Mouse (Mus musculus): ENCODE data around the gene Gm11983. TPM values are rescaled to one million over a fixed set of nuclear protein-coding genes. Genes with fewer than 3 reads are reported as not detected.

Gene Gm11983
- not detected for total RNA-seq (2023)

GRCm38 (mm10) chr11:6837554-6837953 lies at the start of gene Gm11983:
Gm11983 (minus strand) TSS chr11:6837654.

Other genes with a start within 250 kb of the Gm11983 start
- gene Nacad, start 231.6 kb downstream of the Gm11983 start, total RNA-seq (2023) = not detected
- 138 TPM for gene Tbrg4, start 211.6 kb downstream of the Gm11983 start, total RNA-seq (2023)
- gene Wap, start 199.0 kb downstream of the Gm11983 start, total RNA-seq (2023) = not detected
- gene Ramp3, start 179.1 kb downstream of the Gm11983 start, total RNA-seq (2023) = 45.9 TPM
- 0.44 TPM for gene Adcy1, start 225.8 kb upstream of the Gm11983 start, total RNA-seq (2023)

Measured in CD4-positive naive resting alpha-beta T cell, adult 76 days (primary cell).